Mouse (Mus musculus) forebrain, postnatal 0 days (tissue): Measurements from ENCODE around the gene Tmbim1. TPM values are rescaled to one million over a fixed set of nuclear protein-coding genes. Genes with fewer than 3 reads are reported as not detected.

Experiments used
- ATAC-seq: fragments of 200-750 bp; cut with Nextera tagmentation; 2 replicates; pipeline ENCODE4 v1.8.0; 2017; ENCODE audit warnings: mild to moderate bottlenecking, moderate library complexity
- DNase-seq: peaks from one replicate; pipeline ENCODE4 v3.0.0-alpha.2; 2015
- H3K27ac ChIP-seq: fragments of 300-500 bp; sonication (generic); 2 replicates; pipeline ENCODE4 v1.5.1; 2014; ENCODE audit warnings: low read depth, mild to moderate bottlenecking, antibody characterized with exemption, low read length, moderate library complexity, mixed read lengths
- H3K27me3 ChIP-seq: fragments of 300-500 bp; sonication (generic); 2 replicates; pipeline ENCODE4 v1.6.1; 2014; ENCODE audit warnings: mild to moderate bottlenecking, low read length, mixed read lengths; ENCODE audit not compliant: insufficient read depth
- H3K36me3 ChIP-seq: fragments of 300-500 bp; sonication (generic); 2 replicates; pipeline ENCODE4 v1.6.1; 2014; ENCODE audit warnings: mild to moderate bottlenecking, moderate library complexity; ENCODE audit not compliant: insufficient read depth
- H3K4me1 ChIP-seq: fragments of 300-500 bp; sonication (generic); 2 replicates; pipeline ENCODE4 v1.6.1; 2014; ENCODE audit warnings: antibody characterized with exemption; ENCODE audit not compliant: insufficient read depth
- H3K4me2 ChIP-seq: fragments of 300-500 bp; sonication (generic); 2 replicates; pipeline ENCODE4 v1.6.1; 2014; ENCODE audit warnings: low read depth, mild to moderate bottlenecking, moderate library complexity
- H3K4me3 ChIP-seq: fragments of 300-500 bp; sonication (generic); 2 replicates; pipeline ENCODE4 v1.5.1; 2014; ENCODE audit warnings: low read depth, low read length, mixed read lengths
- H3K9ac ChIP-seq: fragments of 300-500 bp; sonication (generic); 2 replicates; pipeline ENCODE4 v1.6.1; 2014; ENCODE audit warnings: mild to moderate bottlenecking
- H3K9me3 ChIP-seq: fragments of 300-500 bp; sonication (generic); 2 replicates; pipeline ENCODE4 v1.6.1; 2016; ENCODE audit warnings: low read length
- CTCF ChIP-seq: sonication (generic); IDR thresholded peaks from 2 replicates; pipeline ENCODE4 v1.5.1; 2016; ENCODE audit warnings: antibody characterized with exemption, control low read depth, low read depth
- WGBS: fragments of 180-500 bp; shearing (Covaris S2); extraction: QIAGEN DNeasy Blood & Tissue Kit; methylation state at CpG from one replicate; pipeline ENCODE4 v1.1.7; 2014; 5-methylcytosine and 5-hydroxymethylcytosine counted together
- polyA plus RNA-seq: library from polyadenylated mRNA; unstranded; fragments of >200 nt; fragmentation: Nextera tagmentation; extraction: Ambion mirVana; gene quantifications from 2 replicates; pipeline ENCODE4 v1.2.1, GENCODE M21; 2015
- total RNA-seq: library from RNA; depleted of rRNA; stranded (reverse); fragments of >200 nt; gene quantifications from 2 replicates; pipeline ENCODE4 v1.2.3, GENCODE M21; 2014

Tmbim1 gene
- total and polyA plus RNA-seq, 2 experiments from 2014 or later: 7.9 TPM

- Histone ChIP-seq H3K4me3 (no peak overlapping the region), H3K9ac (peak overlapping the region; percentile 10; the same call in 1 of the 2 replicates), H3K27me3 (no peaks in the 10 kb centered on the region), H3K27ac (peak overlapping the region; percentile 72), H3K36me3 (peaks cover 15% of the 10 kb centered on the region; the same call in 1 of the 2 replicates), H3K4me1 (no peaks in the 10 kb centered on the region), H3K9me3 (no peaks in the 10 kb centered on the region), H3K4me2 (no peak overlapping the region)
- no peak for TF ChIP-seq CTCF
- WGBS: 14% methylated on average over 9 of the region's 9 CpGs
- DNase-seq (peak; percentile 73), ATAC-seq (peak; percentile 94)
Measured at GRCm38 (mm10) chr1:74295456-74296171, 9.8 kb downstream of the Tmbim1 start.

GRCm38 (mm10) chr1:74294733-74295455 lies 10.5 kb downstream of the Tmbim1 start:
- Histone ChIP-seq H3K27me3 (no peaks in the 10 kb centered on the region), H3K4me3 (no peak overlapping the region), H3K9ac (peak overlapping the region; percentile 10; the same call in 1 of the 2 replicates), H3K9me3 (no peaks in the 10 kb centered on the region), H3K4me1 (no peaks in the 10 kb centered on the region), H3K4me2 (no peak overlapping the region), H3K36me3 (peaks cover 17% of the 10 kb centered on the region; the same call in 1 of the 2 replicates), H3K27ac (peak overlapping the region; percentile 72)
- no peak for DNase-seq
- TF ChIP-seq CTCF: no peak
- 91% methylated on average over 6 of the region's 6 CpGs for WGBS
- no peak for ATAC-seq

DNA sequence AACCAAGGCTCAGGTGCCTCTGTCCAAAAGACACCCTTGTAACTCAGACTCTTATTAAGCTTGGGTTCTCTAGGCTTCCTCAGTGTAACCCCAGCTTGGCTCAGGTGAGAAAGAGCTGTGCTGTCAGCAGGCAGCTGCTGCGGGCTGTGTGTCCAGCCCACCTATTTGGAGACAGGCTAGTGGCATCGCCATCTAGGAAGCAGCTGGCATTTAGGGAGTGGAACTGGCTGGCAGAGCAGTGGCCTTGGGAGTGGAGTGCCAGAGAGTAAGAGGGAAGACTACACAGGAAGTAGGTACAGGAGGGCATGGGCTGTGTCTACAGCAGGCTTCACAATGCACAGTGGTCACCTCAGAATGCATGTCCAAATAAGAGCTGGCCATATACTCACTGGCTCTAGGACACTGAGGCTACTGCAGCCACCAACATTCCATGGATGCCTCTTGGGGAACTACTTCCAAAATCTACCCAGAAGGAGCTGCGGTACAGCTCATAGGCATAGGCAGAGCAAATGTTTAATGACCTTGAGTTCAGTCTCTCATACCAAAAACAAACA lies 11.3 kb downstream of the Tmbim1 start:
- H3K36me3 ChIP-seq: peaks cover 19% of the 10 kb centered on the region; the same call in 1 of the 2 replicates
- H3K27me3 ChIP-seq: no peaks in the 10 kb centered on the region
- no peak overlapping the region for H3K9ac ChIP-seq
- H3K4me3 ChIP-seq: no peak overlapping the region
- H3K9me3 ChIP-seq: no peaks in the 10 kb centered on the region
- ATAC-seq: no peak
- 93% methylated on average over 3 of the region's 3 CpGs for WGBS
- no peaks in the 10 kb centered on the region for H3K4me1 ChIP-seq
- H3K4me2 ChIP-seq: no peak overlapping the region
- no peak for DNase-seq
- H3K27ac ChIP-seq: no peak overlapping the region
- TF ChIP-seq CTCF: no peak

DNA sequence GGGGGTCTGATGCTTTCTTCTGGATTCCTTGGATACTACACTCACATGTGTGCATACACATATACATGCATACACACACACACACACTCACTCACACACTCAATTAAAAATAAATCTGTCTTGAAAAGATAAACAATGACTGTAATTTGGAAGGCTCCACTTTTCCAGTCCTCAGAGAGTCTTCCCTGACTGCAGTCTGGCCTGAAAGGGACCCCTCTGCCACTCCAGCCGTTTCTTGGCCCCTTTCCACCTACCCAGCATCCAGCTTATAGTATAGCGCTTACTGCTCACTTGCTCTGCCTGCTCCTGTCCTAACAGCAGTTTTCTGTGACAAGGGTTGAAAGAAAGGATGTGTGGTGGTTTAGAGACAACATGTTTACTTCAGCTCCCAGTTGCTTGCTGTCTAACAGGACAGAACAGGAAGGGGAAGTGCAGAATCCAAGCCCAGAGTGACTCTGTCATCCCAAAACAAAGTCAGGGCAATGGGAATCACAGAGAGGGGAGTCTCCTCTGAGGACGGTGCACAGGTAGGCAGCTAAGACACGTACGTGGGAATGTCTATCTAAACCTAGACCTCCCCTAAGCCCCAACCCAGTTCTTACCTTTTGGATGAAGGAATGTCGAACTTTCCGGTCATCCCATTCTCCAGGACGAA lies 12.0 kb downstream of the Tmbim1 start:
- Histone ChIP-seq H3K4me2 (no peak overlapping the region), H3K9ac (no peak overlapping the region), H3K4me3 (no peak overlapping the region), H3K36me3 (peaks cover 24% of the 10 kb centered on the region), H3K9me3 (no peaks in the 10 kb centered on the region), H3K27me3 (no peaks in the 10 kb centered on the region), H3K27ac (no peak overlapping the region), H3K4me1 (no peaks in the 10 kb centered on the region)
- DNase-seq (peak; percentile 6), ATAC-seq (no peak)
- WGBS: 80% methylated on average over 8 of the region's 8 CpGs
- no peak for TF ChIP-seq CTCF

GRCm38 (mm10) chr1:74292331-74293020 lies 12.9 kb downstream of the Tmbim1 start:
- no peaks in the 10 kb centered on the region for H3K27me3 ChIP-seq
- no peaks in the 10 kb centered on the region for H3K9me3 ChIP-seq
- H3K4me2 ChIP-seq: no peak overlapping the region
- H3K9ac ChIP-seq: no peak overlapping the region
- ATAC-seq: no peak
- H3K4me1 ChIP-seq: no peaks in the 10 kb centered on the region
- DNase-seq: no peak
- H3K36me3 ChIP-seq: peaks cover 24% of the 10 kb centered on the region
- H3K27ac ChIP-seq: no peak overlapping the region
- no peak for TF ChIP-seq CTCF
- 86% methylated on average over 11 of the region's 11 CpGs for WGBS
- H3K4me3 ChIP-seq: no peak overlapping the region

DNA sequence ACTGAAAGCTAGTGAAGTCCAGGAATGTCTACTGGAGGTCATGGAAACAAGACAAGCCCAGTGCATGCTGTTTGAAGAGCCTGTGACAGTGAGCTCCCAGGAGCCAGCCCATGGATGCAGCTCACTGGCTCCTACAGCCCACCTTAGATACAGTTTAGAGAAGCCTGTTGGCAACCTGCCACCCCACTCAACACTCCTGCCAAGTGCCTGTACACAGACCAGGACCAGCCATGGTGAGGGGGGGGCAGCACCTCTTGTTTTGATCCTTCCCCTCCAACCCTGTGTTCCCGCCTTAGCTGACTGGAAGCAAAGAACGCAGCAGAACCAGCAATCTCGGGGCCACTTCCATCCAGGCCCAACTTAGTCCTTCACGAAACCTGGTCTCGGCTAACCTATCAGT lies 15.3 kb downstream of the Tmbim1 start:
- H3K9me3 ChIP-seq: no peaks in the 10 kb centered on the region
- no peak overlapping the region for H3K4me3 ChIP-seq
- no peak overlapping the region for H3K9ac ChIP-seq
- 80% methylated on average over 5 of the region's 5 CpGs for WGBS
- DNase-seq (peak; percentile 10), ATAC-seq (no peak)
- H3K27me3 ChIP-seq: no peaks in the 10 kb centered on the region
- H3K4me2 ChIP-seq: no peak overlapping the region
- no peak overlapping the region for H3K27ac ChIP-seq
- H3K36me3 ChIP-seq: peaks cover 24% of the 10 kb centered on the region
- H3K4me1 ChIP-seq: 0 out of 2 replicates have a peak, but pooled peaks cover 4% of the 10 kb centered on the region
- no peak for TF ChIP-seq CTCF
